Mouse (Mus musculus) embryonic facial prominence, embryonic 13.5 days (tissue): ENCODE measurements at regions not wholly inside any gene's neighbourhood (a gene's known extent, or its start where the extent isn't known, plus 50 kb on each side); places are given as distances from the start of the nearest gene placed in this dataset.

Experiments
- ATAC-seq: fragments of 200-750 bp; cut with Nextera tagmentation; 2 replicates; pipeline ENCODE4 v1.8.0; 2017; ENCODE audit warnings: low read depth; ENCODE audit not compliant: insufficient number of reproducible peaks, insufficient read depth, low FRiP score, low TSS enrichment
- H3K27ac ChIP-seq: fragments of 300-500 bp; sonication (generic); 2 replicates; pipeline ENCODE4 v1.5.1; 2015; ENCODE audit warnings: moderate library complexity, mild to moderate bottlenecking, inconsistent platforms
- H3K27me3 ChIP-seq: fragments of 300-500 bp; sonication (generic); 2 replicates; pipeline ENCODE4 v1.6.1; 2015; ENCODE audit warnings: mild to moderate bottlenecking, inconsistent platforms
- H3K36me3 ChIP-seq: fragments of 300-500 bp; sonication (generic); 2 replicates; pipeline ENCODE4 v1.6.1; 2015; ENCODE audit warnings: mild to moderate bottlenecking, inconsistent platforms
- H3K4me1 ChIP-seq: fragments of 300-500 bp; sonication (generic); 2 replicates; pipeline ENCODE4 v1.6.1; 2015; ENCODE audit warnings: inconsistent platforms
- H3K4me2 ChIP-seq: fragments of 300-500 bp; sonication (generic); 2 replicates; pipeline ENCODE4 v1.6.1; 2015; ENCODE audit warnings: moderate library complexity, mild to moderate bottlenecking, inconsistent platforms
- H3K4me3 ChIP-seq: fragments of 300-500 bp; sonication (generic); 2 replicates; pipeline ENCODE4 v1.5.1; 2015; ENCODE audit warnings: mild to moderate bottlenecking, inconsistent platforms
- H3K9ac ChIP-seq: fragments of 300-500 bp; sonication (generic); 2 replicates; pipeline ENCODE4 v1.6.1; 2015; ENCODE audit warnings: mild to moderate bottlenecking, inconsistent platforms
- H3K9me3 ChIP-seq: fragments of 300-500 bp; sonication (generic); 2 replicates; pipeline ENCODE4 v1.6.1; 2016; ENCODE audit warnings: inconsistent platforms
- WGBS: fragments of 180-500 bp; shearing (Covaris S2); methylation state at CpG from one replicate; pipeline ENCODE4 v1.1.7; 2015; ENCODE audit warnings: mixed read lengths; 5-methylcytosine and 5-hydroxymethylcytosine counted together

- Histone ChIP-seq H3K4me1 (0 out of 2 replicates have a peak, but pooled peaks cover 6% of the 10 kb centered on the region), H3K27ac (no peak overlapping the region), H3K9ac (no peak overlapping the region), H3K27me3 (no peaks in the 10 kb centered on the region), H3K4me3 (no peak overlapping the region), H3K9me3 (no peaks in the 10 kb centered on the region), H3K36me3 (no peaks in the 10 kb centered on the region), H3K4me2 (no peak overlapping the region)
- no peak for ATAC-seq
- 91% methylated on average over 7 of the region's 7 CpGs for WGBS
Observed at GRCm38 (mm10) chr5:52010426-52010825, 179.9 kb downstream of the Dhx15 start.

GRCm38 (mm10) chr5:52008942-52009341, 181.4 kb downstream of the Dhx15 start:
- Histone ChIP-seq H3K4me3 (no peak overlapping the region), H3K36me3 (no peaks in the 10 kb centered on the region), H3K27ac (no peak overlapping the region), H3K9ac (no peak overlapping the region), H3K9me3 (no peaks in the 10 kb centered on the region), H3K27me3 (no peaks in the 10 kb centered on the region), H3K4me2 (no peak overlapping the region), H3K4me1 (peaks cover 10% of the 10 kb centered on the region; the same call in 1 of the 2 replicates)
- no peak for ATAC-seq
- WGBS = 85% methylated on average over 3 of the region's 3 CpGs

- H3K4me3 ChIP-seq = no peak overlapping the region
- H3K9ac ChIP-seq = no peak overlapping the region
- H3K27me3 ChIP-seq = no peaks in the 10 kb centered on the region
- H3K27ac ChIP-seq = no peak overlapping the region
- H3K4me1 ChIP-seq = peaks cover 10% of the 10 kb centered on the region; the same call in 1 of the 2 replicates
- 34% methylated on average over 3 of the region's 3 CpGs for WGBS
- no peak overlapping the region for H3K4me2 ChIP-seq
- no peak for ATAC-seq
- H3K9me3 ChIP-seq = no peaks in the 10 kb centered on the region
- H3K36me3 ChIP-seq = no peaks in the 10 kb centered on the region
Observed at GRCm38 (mm10) chr5:52006843-52007242, 183.5 kb downstream of the Dhx15 start.

- WGBS = 8% methylated on average over 10 of the region's 10 CpGs
- Histone ChIP-seq H3K4me1 (peaks cover 12% of the 10 kb centered on the region), H3K27ac (no peak overlapping the region), H3K4me3 (0 out of 2 replicates have a peak overlapping the region, but pooled peaks have one; percentile 4), H3K4me2 (peak overlapping the region; percentile 36), H3K9me3 (no peaks in the 10 kb centered on the region), H3K36me3 (no peaks in the 10 kb centered on the region), H3K9ac (no peak overlapping the region), H3K27me3 (peaks cover 16% of the 10 kb centered on the region; the same call in 1 of the 2 replicates)
- no peak for ATAC-seq
Observed at GRCm38 (mm10) chr5:51990847-51991610, 199.3 kb downstream of the Dhx15 start.

- H3K4me1 ChIP-seq = peaks cover 12% of the 10 kb centered on the region
- no peaks in the 10 kb centered on the region for H3K9me3 ChIP-seq
- H3K4me3 ChIP-seq = no peak overlapping the region
- no peaks in the 10 kb centered on the region for H3K36me3 ChIP-seq
- no peak overlapping the region for H3K27ac ChIP-seq
- no peak overlapping the region for H3K9ac ChIP-seq
- H3K27me3 ChIP-seq = peaks cover 16% of the 10 kb centered on the region; the same call in 1 of the 2 replicates
- no peak for ATAC-seq
- H3K4me2 ChIP-seq = no peak overlapping the region
- WGBS = 68% methylated on average over 4 of the region's 4 CpGs
Observed at GRCm38 (mm10) chr5:51989396-51989795, 200.9 kb downstream of the Dhx15 start.

- H3K9ac ChIP-seq = no peak overlapping the region
- no peak overlapping the region for H3K27ac ChIP-seq
- H3K4me3 ChIP-seq = no peak overlapping the region
- H3K4me2 ChIP-seq = no peak overlapping the region
- no peaks in the 10 kb centered on the region for H3K9me3 ChIP-seq
- H3K36me3 ChIP-seq = no peaks in the 10 kb centered on the region
- peaks cover 12% of the 10 kb centered on the region for H3K4me1 ChIP-seq
- H3K27me3 ChIP-seq = peaks cover 16% of the 10 kb centered on the region; the same call in 1 of the 2 replicates
- 79% methylated on average over 6 of the region's 6 CpGs for WGBS
- no peak for ATAC-seq
Observed at GRCm38 (mm10) chr5:51988913-51989312, 201.4 kb downstream of the Dhx15 start.

- 91% methylated on average over 6 of the region's 6 CpGs for WGBS
Observed at GRCm38 (mm10) chr5:51984966-51985365, 205.3 kb downstream of the Dhx15 start.

GRCm38 (mm10) chr5:51982780-51983179, 207.5 kb downstream of the Dhx15 start:
- no peaks in the 10 kb centered on the region for H3K36me3 ChIP-seq
- H3K4me2 ChIP-seq = no peak overlapping the region
- no peaks in the 10 kb centered on the region for H3K4me1 ChIP-seq
- H3K9ac ChIP-seq = no peak overlapping the region
- no peak overlapping the region for H3K4me3 ChIP-seq
- 80% methylated on average over 7 of the region's 7 CpGs for WGBS
- no peaks in the 10 kb centered on the region for H3K27me3 ChIP-seq
- ATAC-seq = no peak
- H3K9me3 ChIP-seq = no peaks in the 10 kb centered on the region
- no peak overlapping the region for H3K27ac ChIP-seq

More at GRCm38 (mm10) chr5:51984966-51985365, 205.3 kb downstream of the Dhx15 start:
- no peak overlapping the region for H3K4me2 ChIP-seq
- no peak overlapping the region for H3K27ac ChIP-seq
- no peaks in the 10 kb centered on the region for H3K36me3 ChIP-seq
- H3K9me3 ChIP-seq = no peaks in the 10 kb centered on the region
- H3K9ac ChIP-seq = no peak overlapping the region
- no peak overlapping the region for H3K4me3 ChIP-seq
- peaks cover 3% of the 10 kb centered on the region; the same call in 1 of the 2 replicates for H3K27me3 ChIP-seq
- ATAC-seq = no peak
- no peaks in the 10 kb centered on the region for H3K4me1 ChIP-seq

GRCm38 (mm10) chr5:51980901-51981300, 209.4 kb downstream of the Dhx15 start:
- Histone ChIP-seq H3K4me3 (no peak overlapping the region), H3K4me1 (no peaks in the 10 kb centered on the region), H3K27me3 (no peaks in the 10 kb centered on the region), H3K9me3 (no peaks in the 10 kb centered on the region), H3K27ac (no peak overlapping the region), H3K36me3 (no peaks in the 10 kb centered on the region), H3K9ac (no peak overlapping the region), H3K4me2 (no peak overlapping the region)
- no peak for ATAC-seq
- 68% methylated on average over 5 of the region's 5 CpGs for WGBS

GRCm38 (mm10) chr5:51952499-51952898, 237.8 kb downstream of the Dhx15 start:
- H3K36me3 ChIP-seq = no peaks in the 10 kb centered on the region
- no peak for ATAC-seq
- no peaks in the 10 kb centered on the region for H3K9me3 ChIP-seq
- no peak overlapping the region for H3K4me3 ChIP-seq
- H3K4me1 ChIP-seq = no peaks in the 10 kb centered on the region
- H3K4me2 ChIP-seq = no peak overlapping the region
- no peak overlapping the region for H3K27ac ChIP-seq
- no peak overlapping the region for H3K9ac ChIP-seq
- WGBS = 50% methylated on average over 5 of the region's 5 CpGs
- no peaks in the 10 kb centered on the region for H3K27me3 ChIP-seq

- WGBS = 90% methylated on average over 5 of the region's 5 CpGs
- Histone ChIP-seq H3K4me1 (no peaks in the 10 kb centered on the region), H3K4me2 (no peak overlapping the region), H3K9me3 (no peaks in the 10 kb centered on the region), H3K27ac (no peak overlapping the region), H3K36me3 (no peaks in the 10 kb centered on the region), H3K27me3 (no peaks in the 10 kb centered on the region), H3K9ac (no peak overlapping the region), H3K4me3 (no peak overlapping the region)
- ATAC-seq = no peak
Observed at GRCm38 (mm10) chr5:51949996-51950395, 240.3 kb downstream of the Dhx15 start.

- Histone ChIP-seq H3K4me2 (no peak overlapping the region), H3K9me3 (no peaks in the 10 kb centered on the region), H3K4me1 (no peaks in the 10 kb centered on the region), H3K36me3 (no peaks in the 10 kb centered on the region), H3K9ac (no peak overlapping the region), H3K27me3 (no peaks in the 10 kb centered on the region), H3K27ac (no peak overlapping the region), H3K4me3 (no peak overlapping the region)
- WGBS = 87% methylated on average over 3 of the region's 3 CpGs
- ATAC-seq = no peak
Observed at GRCm38 (mm10) chr5:51946062-51946461, 244.3 kb downstream of the Dhx15 start.
